ENCODE assay signal across 8 mouse cellular contexts in the genomic region with DNA sequence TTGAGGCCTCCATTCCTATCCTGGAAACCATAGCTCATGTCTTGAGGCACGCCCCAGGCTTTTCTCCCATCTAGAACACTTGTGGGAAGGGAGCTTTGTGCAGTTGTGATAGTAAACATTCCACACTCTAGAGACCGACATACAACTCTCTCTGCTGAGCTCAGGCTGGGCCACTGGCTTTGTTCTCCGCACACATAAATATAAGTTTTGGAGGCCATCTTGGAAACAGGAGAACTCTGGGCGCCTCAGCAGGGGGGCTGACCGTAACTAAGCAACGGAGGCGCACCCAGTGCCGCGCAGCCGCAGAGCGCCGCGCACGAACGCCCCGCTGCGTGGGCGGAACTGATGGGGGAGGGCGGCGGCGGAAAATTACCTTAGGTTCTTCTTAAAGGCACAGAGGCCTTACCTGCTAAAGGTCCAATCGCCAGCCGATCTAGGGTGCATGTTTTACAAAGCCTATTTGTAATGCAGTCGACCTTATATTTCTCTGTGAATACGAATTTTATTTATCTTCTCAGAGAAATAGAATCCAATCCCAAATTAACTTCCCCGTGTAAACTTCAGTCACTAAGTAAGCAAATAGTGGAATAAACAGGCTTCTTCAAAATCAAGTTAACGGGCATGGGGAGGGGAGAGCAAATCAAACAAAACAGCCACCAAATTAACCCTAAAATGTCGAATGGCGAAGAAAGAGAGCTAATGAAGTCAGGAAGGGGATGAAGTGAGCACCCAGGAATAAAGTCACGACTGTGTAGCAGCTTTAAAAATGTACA.
DNase-seq lines count a peak whose midpoint lies in the region; ATAC-seq and TF ChIP-seq lines count a peak whose summit lies in the region.

No protein-coding gene starts in this region.

- peak; percentile 80 for ATAC-seq in Patski
- ATAC-seq in hindbrain, embryonic 11.5 days (ENCODE audit: low FRiP score): peak; percentile 91

- no peaks in the 10 kb centered on the region for H3K36me3 ChIP-seq in hindbrain, embryonic 11.5 days (ENCODE audit: control insufficient read depth, insufficient read depth, low read length)

- no peaks in the 10 kb centered on the region for H3K27me3 ChIP-seq in Patski
- H3K27me3 ChIP-seq in hindbrain, embryonic 11.5 days (ENCODE audit: control insufficient read depth, insufficient read depth, low read length): no peaks in the 10 kb centered on the region

- peak overlapping the region; percentile 20 for H3K4me3 ChIP-seq in hindbrain, embryonic 11.5 days (ENCODE audit: low read depth, low read length)

- DNase-seq in Patski (ENCODE audit: low read depth, low spot score): no peak
- DNase-seq in cerebellum, adult 9-11 months: peak; percentile 96
- peak; percentile 82 to 96 for DNase-seq in frontal cortex, adult 2 months (ENCODE audit: extremely low spot score in 1 of 2, low spot score in 1 of 2)
- peak; percentile 95 for DNase-seq in hindbrain, embryonic 11.5 days (ENCODE audit: low spot score)
- DNase-seq in layer of hippocampus, postnatal 36 days: peak; percentile 91 to 93
- DNase-seq in lung, postnatal 25 days (ENCODE audit: low spot score): peak; percentile 95
- peak; percentile 87 for DNase-seq in retina, adult 2 months (ENCODE audit: low read depth, low spot score)
- DNase-seq in thymus, postnatal 25 days: peak; percentile 97

- CTCF ChIA-PET in Patski (lab: Charles Lee): interaction anchor here (0.9 to 2.8 kb wide), 4 partner anchors 12 to 50 kb away, joined by 3 to 17 read pairs (median 4); no protein-coding TSS in a partner anchor

- H3K4me1 ChIP-seq in hindbrain, embryonic 11.5 days (replicated peaks; ENCODE audit: control insufficient read depth, insufficient read depth, low read length): no peaks in the 10 kb centered on the region

- no peak for TF ChIP-seq CTCF in Patski (IDR thresholded peaks at IDR 0.05)

- no peaks in the 10 kb centered on the region for H3K9me3 ChIP-seq in hindbrain, embryonic 11.5 days (ENCODE audit: control insufficient read depth, low read length)

- H3K4me2 ChIP-seq in hindbrain, embryonic 11.5 days (replicated peaks; ENCODE audit: low read depth, low read length): peak overlapping the region; percentile 36

- peak overlapping the region; percentile 82 for H3K27ac ChIP-seq in hindbrain, embryonic 11.5 days (ENCODE audit: low read depth, low read length)

- peak overlapping the region; percentile 44 for H3K9ac ChIP-seq in hindbrain, embryonic 11.5 days (ENCODE audit: low read depth, low read length)

- POLR2A ChIA-PET in Patski (lab: Charles Lee): interaction anchor here (1.1 to 2.8 kb wide), 3 partner anchors 10 to 55 kb away, joined by 3 to 17 read pairs (median 14); no protein-coding TSS in a partner anchor

- 2% methylated on average over 30 of the region's 30 CpGs for WGBS in hindbrain, embryonic 11.5 days

- in situ Hi-C loops in Patski (cut with MboI; ENCODE audit: low pct_unique_long_range_greater_than_20kb): loop anchor here (5.0 kb wide), 1 partner anchor 50 kb away; no protein-coding TSS in a partner anchor
